Mouse (Mus musculus) liver, adult 2 months (tissue): ENCODE data around the gene Sp9.

ENCODE experiments used
- CTCF ChIP-seq: fragments of 200-500 bp; IDR thresholded peaks from 2 replicates; pipeline ENCODE4 v1.5.1; 2011; ENCODE audit warnings: low read depth, low read length, control low read depth
- POLR2A ChIP-seq: fragments of 200-500 bp; IDR thresholded peaks from 2 replicates; pipeline ENCODE4 v1.6.1; 2011; ENCODE audit warnings: low read length, control low read depth; ENCODE audit not compliant: insufficient read depth; ENCODE audit errors: extremely low read depth

DNA sequence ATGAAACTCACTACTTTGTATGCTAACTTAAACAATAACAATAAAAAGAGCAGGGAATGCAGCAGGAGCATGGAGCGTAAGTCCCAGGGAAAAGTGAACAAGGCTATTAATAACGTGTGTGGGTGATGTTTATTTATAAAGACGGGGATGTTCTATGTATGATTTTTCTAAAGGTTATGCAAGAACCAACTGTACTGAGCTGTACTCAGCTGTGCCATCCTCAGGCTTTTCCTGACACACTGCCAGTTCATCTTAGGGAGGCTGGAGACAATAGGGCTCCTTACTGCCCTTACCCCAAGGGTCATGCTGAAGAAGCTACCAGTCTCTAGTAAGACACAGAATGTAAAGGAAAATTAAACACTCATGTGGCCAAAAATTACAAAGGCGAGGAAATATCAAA, 19.4 kb downstream of the Sp9 start:
- TF ChIP-seq CTCF: no peak
- TF ChIP-seq POLR2A: no peak
